Mouse (Mus musculus) spleen, adult 12 weeks (tissue): ENCODE data around the gene Lrfn1.
A peak's percentile ranks its signal among the peaks of the same experiment; 100 is the strongest.

ENCODE experiments used
- DNase-seq: peaks from one replicate; pipeline ENCODE4 v3.0.0; 2022; ENCODE audit warnings: low spot score

Lrfn1 gene

DNA sequence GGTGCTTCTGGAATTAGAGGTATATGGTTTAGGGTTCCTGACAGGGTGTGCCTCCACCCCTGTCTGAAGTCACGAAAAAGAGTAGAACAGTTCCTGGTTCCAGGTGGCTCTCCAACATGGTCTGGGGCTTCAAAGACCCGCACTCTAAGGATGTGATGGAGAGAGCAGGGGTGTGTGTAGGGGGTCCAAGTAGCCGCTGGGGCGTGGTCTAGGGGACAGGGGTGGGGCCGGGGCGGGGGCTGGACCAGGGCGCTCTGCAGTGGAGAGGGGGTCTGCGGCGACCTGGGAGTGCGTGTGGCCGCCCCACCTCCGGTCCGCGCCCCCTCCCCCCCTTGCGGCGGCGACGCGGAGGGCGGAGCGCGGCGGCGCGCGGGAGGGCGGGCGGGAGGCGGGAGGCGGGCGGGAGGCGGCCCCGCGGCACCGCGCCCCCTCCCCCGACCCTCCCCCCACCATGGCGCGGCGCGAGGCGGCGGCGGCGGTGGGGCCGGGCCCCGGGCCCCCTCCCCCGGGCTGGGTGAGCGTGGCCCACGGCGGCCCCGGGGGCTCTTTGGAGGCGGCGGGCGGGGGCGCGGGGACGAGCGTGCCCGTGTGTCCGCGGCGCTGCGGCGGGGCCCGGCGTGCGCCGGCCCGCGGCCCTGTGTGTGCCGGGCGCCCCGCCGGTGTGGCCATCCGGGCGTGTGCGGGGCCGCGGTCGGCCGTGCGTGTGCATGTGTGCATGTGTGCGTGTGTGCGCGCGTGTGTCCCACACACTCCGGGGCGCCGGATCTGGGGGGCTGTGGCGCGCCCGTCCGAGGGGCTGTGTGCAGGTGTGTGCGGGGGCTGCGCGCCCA, at the start of gene Lrfn1:
Gene Lrfn1 (plus strand): TSS at position 450 of the 830 bp plus-strand sequence.
- DNase-seq = no peak

DNA sequence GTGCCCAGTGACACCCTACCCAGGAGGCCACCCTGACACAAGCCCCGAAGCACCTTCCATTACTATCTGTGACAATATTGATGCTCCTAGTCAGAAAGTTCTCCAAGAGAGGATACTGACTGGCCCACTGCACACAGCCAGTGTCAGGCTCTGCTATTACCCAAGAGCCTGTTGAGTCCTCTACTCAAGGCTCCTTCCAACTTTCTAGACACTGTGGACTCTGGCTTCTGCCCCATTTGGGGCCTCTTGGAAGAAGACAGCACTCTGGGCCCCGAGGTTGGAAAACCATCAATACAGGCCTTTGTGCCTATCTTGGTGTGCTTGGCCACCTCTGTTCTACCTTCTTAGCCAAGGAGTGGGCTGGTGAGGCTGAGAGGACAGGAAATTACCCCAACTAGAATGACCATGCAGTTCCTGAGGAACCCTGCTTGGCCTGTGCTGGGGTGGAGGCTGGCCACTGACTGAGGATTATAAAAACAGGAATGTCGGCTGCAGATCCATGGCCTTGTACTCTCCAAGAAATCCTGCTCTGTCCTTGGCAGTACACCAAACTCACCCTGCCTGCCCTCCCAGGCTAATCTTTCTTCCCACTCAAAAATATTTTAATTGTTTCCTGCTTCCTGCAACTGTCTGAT, 40.8 kb upstream of the Lrfn1 start:
- DNase-seq = no peak

DNA sequence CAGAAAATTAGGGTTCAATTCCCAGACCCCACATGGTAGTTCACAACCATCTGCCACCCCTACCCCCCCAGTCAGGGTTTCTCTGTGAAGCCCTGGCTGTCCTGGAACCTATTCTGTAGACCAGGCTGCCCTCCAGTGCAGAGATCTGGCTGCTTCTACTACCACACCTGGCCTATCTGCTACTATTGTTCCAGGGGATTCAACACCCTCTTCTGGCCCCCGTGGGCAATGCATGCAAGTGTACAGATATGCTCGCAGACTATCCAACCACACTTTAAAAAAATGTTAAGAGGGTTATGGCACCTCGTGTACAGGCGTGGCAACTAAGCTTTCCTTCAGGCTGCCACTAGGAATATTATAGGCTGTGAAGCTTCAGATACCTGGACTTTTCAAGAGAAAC, 39.0 kb upstream of the Lrfn1 start:
- no peak for DNase-seq

DNA sequence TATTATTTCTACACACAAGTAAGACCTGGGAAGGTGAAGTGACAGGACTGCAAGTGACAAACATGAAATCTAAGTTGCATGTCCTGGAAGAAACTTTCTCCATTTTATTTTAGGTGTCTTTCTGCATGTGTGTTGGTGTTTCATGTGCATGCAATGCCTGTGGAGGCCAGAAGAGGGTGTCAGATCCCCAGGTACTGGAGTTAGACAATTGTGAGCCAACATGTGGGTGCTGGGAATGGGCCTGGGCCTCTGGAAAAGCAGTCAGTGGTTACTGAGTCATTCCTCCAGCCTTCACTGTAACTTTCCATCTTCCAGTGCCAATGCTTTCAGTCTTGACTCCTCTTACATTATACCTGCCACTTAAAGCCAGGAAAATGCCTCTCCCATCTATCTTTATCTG, 34.4 kb upstream of the Lrfn1 start:
- DNase-seq = no peak

DNA sequence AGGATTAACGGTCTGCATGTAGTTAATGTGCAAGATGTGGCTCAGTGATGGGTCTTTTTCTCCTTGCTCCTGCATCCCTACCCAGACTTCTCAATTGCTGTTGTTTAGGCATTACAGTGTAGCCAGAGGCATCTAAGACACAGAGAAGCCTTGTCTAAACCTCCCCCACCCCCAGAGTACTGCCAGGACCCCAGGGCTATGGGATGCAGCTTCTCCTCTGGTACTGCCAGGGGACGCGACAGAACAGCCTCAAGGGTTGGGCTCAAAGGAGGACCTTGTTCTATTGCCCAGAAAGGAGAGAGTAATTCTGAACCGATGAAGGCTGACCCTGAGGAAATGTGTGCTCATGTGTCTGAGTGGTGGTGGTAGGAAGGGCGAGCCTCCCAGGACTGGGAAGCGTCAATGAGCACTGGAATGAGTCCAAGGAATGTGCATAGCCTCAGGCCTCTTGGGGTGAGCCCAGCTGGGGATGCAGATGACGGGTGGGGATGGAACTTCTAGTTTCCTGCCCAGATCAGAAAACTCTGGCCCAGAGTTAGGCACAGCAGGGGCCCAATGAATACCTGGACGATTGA, 33.6 kb upstream of the Lrfn1 start:
- DNase-seq = no peak

DNA sequence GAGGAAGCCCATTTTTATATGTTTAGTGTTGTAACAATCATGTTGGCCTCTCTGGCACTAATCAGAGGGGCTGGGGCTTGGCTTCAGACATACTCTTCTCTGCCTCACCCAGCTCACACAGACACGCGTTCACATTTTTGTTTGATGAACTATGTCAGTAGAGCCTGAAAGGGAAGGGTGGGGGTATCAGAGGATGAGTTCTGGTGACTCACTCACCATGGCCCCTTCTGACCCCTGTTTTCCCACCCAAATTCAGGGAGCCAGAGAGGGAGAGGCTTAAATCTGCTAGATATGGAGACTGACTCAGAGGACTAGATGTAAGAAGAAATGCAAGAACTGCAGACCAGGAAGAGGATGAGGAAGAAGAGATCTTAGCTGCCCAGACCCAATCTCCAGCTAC, 32.4 kb upstream of the Lrfn1 start:
- no peak for DNase-seq

DNA sequence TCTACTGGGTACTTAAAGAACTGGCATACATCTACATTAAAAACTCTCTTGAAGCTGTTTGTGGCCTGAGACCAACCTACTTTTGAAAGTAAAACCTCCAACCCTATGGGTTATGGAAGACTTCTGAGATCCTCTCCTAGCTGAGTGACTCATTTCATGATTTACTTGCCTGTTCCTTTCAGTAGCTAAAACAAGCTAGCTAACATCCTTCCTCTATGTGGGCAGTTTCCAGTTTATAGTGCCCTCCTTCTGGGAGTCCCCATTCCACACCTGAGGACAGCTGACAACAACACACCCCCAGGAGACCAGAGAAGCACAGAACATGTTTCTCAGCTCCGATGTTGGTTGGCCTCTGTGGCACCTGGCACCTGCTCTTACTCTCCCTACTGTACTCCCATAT, 28.8 kb upstream of the Lrfn1 start:
- no peak for DNase-seq

DNA sequence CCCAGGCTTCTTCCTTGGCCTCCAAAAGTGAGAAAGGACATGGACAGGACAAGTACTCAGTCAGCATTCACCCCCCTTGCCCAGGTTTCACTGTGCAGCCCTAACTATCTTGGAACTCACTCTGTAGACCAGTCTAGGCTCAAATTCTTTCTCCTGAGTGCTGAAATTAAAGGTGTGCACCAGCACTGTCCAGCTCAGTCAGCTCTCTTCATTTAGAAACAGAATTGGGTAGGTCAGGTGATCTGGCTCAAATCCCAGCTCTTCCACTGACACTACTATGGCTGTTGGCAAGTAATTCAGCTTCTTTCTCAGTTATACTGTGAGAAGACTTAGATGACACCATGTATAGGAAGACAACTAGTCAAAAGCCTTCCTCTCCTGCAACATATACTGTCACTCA, 24.0 kb upstream of the Lrfn1 start:
- DNase-seq = no peak

DNA sequence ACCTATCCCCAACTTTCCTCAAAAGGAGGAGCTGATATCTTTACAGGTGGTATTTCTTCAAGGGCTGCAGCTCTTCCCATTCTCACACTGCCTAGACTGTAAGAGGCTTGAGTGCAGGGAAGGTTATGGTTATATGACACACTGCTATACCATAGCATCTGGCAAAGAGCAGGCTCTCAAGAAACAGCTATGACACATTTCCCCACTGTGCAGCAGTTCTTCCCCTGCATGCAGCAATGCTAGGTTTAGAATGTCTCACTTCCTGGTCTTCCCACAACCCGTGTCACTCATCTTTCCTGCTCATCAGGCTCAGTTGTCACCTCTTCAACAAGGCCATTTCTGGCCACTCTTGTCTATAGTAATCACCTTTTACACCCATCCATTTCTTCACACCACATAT, 21.3 kb upstream of the Lrfn1 start:
- no peak for DNase-seq

DNA sequence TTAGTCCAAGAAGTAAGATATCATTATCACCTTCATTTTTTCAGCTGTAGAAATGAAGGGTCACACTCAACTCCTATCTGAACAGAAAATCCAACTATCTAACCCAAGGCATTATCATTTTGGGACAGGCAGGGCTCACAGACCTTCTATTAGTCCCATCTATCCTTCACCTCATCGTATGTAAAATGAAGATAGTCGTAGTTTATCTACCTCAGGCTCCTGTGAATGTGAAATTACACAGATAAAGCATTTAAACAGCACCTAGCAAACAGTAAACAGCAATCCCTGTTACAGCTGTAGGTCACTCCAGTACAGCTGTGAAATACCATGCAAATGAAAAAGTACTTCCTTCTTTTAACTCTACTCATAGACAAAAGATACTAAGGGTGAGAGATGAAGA, 19.5 kb upstream of the Lrfn1 start:
- no peak for DNase-seq

DNA sequence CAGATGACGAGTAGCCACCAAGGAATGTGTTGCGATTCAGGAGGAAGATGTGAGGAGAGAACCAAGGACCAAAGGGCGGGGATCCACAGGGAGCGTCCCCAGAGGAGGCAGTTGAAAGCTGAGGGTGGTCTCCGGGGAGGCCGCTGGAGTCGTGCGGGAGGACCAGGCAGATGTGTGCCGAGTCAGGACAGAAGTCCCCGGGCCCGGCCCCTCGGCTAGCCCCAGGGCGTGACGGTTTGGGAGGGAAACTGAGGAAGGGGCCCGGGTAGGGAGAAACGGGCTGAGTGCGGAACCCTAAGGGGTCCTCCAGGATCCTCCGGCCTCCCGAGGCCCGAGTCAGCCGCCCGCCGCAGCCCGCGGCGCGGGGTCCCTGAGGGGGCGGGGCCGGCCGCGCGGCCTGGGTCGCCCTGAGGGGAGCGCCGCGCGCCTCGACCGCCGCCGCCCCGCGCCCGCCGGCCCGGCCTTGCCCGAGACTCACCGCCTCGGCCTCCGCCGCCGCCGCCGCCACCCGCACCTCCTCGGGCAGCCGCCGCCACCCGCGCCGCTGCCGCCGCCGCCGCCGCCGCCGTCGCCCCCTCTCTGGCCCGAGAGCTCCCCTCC, 16.0 kb upstream of the Lrfn1 start:
- DNase-seq = no peak

DNA sequence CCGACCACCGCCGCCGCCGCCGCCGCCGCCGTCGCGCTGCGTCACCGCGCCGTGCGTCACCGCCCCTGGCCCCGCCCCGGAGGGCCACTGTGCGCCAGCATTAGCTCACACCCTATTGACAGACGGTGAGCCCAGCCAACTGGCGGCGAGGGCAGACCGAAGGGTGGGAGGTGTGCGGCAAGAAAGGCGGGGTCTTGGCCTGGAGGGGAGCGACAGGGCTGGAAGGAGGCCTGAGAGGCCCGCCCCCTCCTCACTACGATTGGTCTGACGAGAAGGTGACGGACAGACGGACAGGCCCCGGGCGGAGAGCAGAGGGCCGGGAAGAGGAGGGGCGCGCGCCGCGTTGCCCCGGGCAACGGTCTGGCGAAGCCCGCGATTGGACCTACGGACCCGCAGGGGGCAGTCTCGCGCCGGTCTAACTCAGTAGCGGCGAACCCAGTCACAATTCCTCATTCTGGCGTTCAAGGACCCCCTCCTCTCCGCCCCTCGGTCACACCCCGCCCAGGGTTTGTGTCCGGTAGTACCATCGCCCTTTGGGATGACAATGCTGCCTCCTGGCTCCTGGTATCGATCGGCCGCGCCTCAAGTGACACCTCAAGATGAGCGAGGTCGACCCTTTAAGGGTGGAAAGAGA, 15.4 kb upstream of the Lrfn1 start:
- DNase-seq = peak; percentile 99

DNA sequence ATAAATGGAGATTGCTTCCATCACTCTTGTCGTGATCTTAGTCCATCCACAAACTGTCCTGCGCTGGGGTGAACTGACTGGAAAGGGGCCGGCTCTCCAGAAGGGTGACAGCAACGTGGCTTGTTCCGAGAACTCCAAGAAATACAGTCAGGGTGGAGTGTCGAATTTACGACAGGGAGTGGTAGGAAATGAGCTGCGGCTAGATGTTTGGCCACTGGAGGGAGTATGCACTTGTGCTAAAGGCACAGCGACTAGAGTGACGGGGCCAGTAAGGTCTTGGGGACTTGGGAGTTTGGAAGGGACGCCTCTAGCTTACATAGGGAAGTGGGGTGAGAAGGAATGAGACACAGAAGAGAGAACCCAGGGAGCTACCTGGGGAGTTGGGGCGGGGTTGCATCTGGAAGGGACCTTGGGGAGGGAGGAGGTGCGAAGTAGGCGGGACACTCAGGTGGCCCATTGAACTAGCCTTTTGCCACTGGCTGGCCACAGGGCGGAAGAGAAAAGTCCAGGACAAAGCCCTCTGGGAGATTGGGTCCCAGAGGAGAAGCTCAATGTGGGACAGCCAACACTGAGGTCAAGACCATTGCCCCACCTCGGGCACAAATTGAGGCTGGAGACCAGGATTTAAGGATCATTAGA, 14.7 kb upstream of the Lrfn1 start, which contains the start of gene Gmfg:
Gene Gmfg (plus strand): TSS at position 516 of the 639 bp plus-strand sequence.
- peak; percentile 80 for DNase-seq

DNA sequence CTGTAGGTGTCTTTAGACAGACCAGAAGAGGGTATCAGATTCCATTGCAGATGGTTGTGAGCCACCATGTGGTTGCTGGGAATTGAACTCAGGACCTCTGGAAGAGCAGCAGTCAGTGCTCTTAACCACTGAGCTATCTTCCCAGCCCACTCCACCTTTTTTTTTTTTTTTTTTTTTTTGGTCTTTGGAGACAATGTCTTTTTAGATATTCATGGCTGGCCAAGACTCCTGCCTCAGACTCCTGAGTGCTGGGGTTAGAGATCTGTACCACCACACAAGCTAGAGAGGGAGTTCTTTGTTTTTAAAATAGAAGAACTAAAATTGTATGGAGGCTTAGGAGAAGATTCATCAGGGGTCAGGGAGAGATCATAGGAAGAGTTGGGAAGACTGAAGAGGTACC, 13.8 kb upstream of the Lrfn1 start:
- no peak for DNase-seq

DNA sequence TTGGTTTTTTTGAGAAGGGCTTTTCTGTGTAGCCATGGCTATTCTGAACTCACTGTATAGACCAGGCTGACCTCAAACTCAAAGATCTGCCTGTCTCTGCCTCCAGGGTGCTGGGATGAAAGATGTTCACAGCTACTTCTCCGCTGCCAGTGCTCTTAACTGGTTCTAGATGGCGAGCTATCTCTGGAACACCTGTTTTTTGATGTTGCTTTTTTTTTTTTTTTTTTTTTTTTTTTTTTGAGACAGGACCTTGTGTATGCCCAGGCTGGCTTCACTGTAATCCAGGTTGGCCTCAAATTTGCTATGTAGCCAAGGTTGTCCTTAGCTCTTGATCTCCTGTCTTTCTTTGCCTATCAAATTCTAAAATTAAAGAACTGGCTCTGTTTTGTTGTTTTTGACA, 13.0 kb upstream of the Lrfn1 start:
- no peak for DNase-seq

DNA sequence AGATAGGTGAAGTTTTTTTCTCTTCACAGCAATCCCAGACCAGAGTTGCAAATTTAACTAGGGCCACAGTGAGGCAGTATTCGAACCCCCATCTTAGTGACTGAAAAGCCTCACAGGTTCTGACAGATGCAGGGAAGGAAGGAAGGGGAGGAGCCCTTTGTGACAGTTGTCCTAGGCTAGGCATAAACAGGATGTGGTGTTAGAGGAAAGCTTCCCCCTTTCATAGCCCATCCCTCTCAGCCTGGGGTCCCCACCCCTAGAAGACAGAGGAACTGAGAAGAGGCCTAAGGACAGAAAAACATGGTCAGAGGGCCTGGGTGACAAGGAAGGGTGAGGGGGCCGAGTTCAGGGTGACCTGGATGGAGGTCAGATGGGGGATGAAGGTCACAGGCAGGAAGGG, 11.0 kb upstream of the Lrfn1 start:
- peak; percentile 51 for DNase-seq

DNA sequence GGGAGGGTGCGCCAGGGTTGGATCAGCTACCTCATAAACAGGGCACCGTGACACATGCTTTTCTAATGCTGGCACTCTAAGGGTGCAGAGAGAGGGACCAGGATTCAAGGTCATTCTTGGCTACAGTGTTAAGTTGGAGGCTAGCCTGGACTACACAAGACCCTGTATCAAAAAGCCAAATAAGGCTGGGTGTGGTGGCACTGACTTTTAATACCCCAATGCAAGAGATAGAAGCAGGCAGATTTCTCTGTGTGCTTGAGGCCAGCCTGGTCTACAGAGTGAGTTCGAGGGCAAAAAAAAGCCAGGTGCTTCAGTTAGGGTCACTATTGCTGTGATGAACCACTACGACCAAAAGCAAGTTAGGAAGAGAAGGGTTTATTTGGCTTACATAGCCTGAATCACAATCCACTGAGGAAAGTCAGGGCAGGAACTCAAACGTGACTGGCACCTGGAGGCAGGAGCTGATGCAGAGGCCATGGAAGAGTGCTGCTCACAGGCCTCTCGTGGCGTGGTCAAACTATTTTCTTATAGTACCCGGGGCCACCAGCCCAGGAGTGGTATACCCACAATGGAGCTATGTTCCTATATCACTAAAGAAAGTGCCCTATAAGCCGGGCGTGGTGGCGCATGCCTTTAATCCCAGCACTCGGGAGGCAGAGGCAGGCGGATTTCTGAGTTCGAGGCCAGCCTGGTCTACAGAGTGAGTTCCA, 9.8 kb upstream of the Lrfn1 start:
- no peak for DNase-seq

DNA sequence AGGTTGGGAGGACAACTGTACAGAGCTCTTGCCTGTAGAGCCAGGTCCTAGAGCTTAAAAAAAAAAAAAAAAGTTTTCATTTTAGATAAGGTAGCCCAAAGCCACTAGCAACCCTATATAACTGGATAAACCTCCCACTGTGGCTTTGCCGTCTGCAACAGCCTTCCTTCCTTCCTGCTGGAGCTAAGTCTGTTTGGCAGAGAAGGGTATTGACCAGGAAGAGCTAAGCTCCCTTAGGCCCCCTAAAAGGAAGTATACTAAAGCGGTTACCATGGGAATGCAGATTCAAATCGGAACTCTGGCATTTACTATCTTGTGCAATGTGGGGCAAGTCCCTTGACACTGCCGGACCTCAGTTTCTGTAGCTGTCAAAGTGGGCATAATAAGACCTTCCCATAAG, 9.1 kb upstream of the Lrfn1 start:
- DNase-seq = no peak

DNA sequence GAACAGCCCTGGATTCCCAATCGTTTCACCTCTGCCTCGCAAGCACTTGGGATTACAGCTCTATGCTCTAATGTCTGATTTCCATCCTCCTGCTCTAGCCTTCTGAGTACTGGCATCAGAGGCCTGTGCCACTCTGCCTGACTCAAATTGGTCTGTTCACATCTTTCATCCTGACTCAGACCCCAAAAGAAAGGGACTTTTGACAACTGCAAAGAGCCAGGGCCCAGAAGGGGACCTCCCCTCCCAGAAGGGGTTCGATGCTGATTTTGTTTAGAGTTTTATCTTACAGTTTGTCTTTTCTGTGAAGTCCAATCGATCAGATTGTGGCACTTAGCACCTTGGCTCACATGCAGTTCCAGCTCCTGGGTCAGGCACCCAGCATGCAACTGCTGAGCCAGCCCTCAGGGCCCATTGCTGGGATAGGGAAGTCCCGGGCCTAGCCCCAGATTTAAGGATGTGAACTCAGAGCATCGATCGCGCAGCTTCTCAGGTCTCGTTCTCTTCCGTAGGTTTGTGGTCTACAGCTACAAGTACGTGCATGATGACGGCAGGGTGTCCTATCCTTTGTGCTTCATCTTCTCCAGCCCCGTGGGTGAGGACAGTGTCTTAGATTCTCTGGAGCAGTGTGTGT, 7.3 kb upstream of the Lrfn1 start:
- no peak for DNase-seq

DNA sequence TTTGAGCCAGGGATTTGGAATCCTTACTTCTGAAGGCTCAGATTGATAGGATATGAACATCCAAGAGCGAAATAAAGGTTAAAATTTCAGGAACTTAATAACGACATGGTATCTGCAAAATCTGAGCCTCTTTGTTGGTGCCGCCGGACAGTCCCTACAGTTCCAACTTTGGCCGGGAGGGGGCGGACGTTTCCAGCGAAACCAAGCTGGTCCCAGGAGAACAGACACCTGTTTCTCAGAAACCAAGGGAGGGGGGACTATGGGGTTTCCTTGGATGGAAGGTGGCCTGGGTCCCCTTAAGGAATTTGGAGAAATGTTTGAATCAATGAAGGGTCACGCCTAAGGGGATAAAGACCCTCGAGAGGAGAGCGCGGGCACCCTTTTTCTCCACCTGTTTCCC, 5.3 kb upstream of the Lrfn1 start:
- peak; percentile 69 for DNase-seq
